Comparison of ENCODE assay signal across 25 mouse cellular contexts in genomic region chr12:3777682-3778081, GRCm38 (mm10). TPM values are rescaled to one million over a fixed set of nuclear protein-coding genes. Genes with fewer than 3 reads are reported as not detected.
DNase-seq lines count a peak whose midpoint lies in the region; ATAC-seq and TF ChIP-seq lines count a peak whose summit lies in the region.
"Had no signal": no experiment of that assay in that cellular context is flagged by ENCODE, and none has a peak within 500 bp of the region (broad histone marks: within the 10 kb centered on the region; RNA-seq: fewer than 3 reads in every experiment).

No protein-coding gene starts in this region.

- no peak overlapping the region for H3K4me2 ChIP-seq in kidney, postnatal 0 days (ENCODE audit: low read length)
- H3K4me2 ChIP-seq in liver, embryonic 16.5 days (ENCODE audit: low read depth, low read length) = no peak overlapping the region
- H3K4me2 ChIP-seq: embryonic facial prominence, embryonic 15.5 days; heart, embryonic 11.5 days; neural tube, embryonic 13.5 days; stomach, embryonic 15.5 days had no signal

- no peaks in the 10 kb centered on the region for H3K9me3 ChIP-seq in kidney, postnatal 0 days (replicated peaks; ENCODE audit: low read length)
- no peaks in the 10 kb centered on the region for H3K9me3 ChIP-seq in liver, embryonic 16.5 days (replicated peaks; ENCODE audit: control insufficient read depth, low read length)
- H3K9me3 ChIP-seq: embryonic facial prominence, embryonic 15.5 days; hindbrain, embryonic 10.5 days; limb, embryonic 10.5 days; midbrain, embryonic 10.5 days; neural tube, embryonic 13.5 days; stomach, embryonic 15.5 days had no signal

- TF ChIP-seq CTCF in kidney, adult 2 months (conservative IDR thresholded peaks at IDR 0.05; ENCODE audit: insufficient read depth, insufficient read length, low read depth, low read length) = no peak
- no peak for TF ChIP-seq CTCF in kidney, postnatal 0 days (IDR thresholded peaks at IDR 0.05; ENCODE audit: low read depth)

- no peaks in the 10 kb centered on the region for H3K36me3 ChIP-seq in kidney, adult 2 months (ENCODE audit: control insufficient read depth, insufficient read depth, low read length)
- H3K36me3 ChIP-seq in kidney, postnatal 0 days (ENCODE audit: insufficient read depth, low read length) = no peaks in the 10 kb centered on the region
- H3K36me3 ChIP-seq in liver, embryonic 16.5 days (ENCODE audit: control insufficient read depth, insufficient read depth) = no peaks in the 10 kb centered on the region
- H3K36me3 ChIP-seq: stomach, embryonic 15.5 days had no signal

- H3K4me3 ChIP-seq in kidney, adult 2 months (ENCODE audit: insufficient read depth, low read depth, low read length) = no peak overlapping the region
- H3K4me3 ChIP-seq in kidney, postnatal 0 days (replicated peaks; ENCODE audit: low read depth, low read length) = no peak overlapping the region
- H3K4me3 ChIP-seq in liver, embryonic 16.5 days (ENCODE audit: low read depth, low read length) = no peak overlapping the region
- H3K4me3 ChIP-seq: embryonic facial prominence, embryonic 15.5 days; hindbrain, embryonic 10.5 days; left cerebral cortex, adult 2 months; limb, embryonic 10.5 days; midbrain, embryonic 10.5 days; myocyte; neural tube, embryonic 13.5 days; stomach, embryonic 15.5 days had no signal

- H3K27me3 ChIP-seq in kidney, adult 2 months (replicated peaks; ENCODE audit: control insufficient read depth, insufficient read depth, low read length) = no peaks in the 10 kb centered on the region
- H3K27me3 ChIP-seq in kidney, postnatal 0 days (ENCODE audit: insufficient read depth, low read length) = no peaks in the 10 kb centered on the region
- no peaks in the 10 kb centered on the region for H3K27me3 ChIP-seq in liver, embryonic 16.5 days (ENCODE audit: control insufficient read depth, insufficient read depth, low read depth, low read length)
- H3K27me3 ChIP-seq: embryonic facial prominence, embryonic 15.5 days; neural tube, embryonic 13.5 days; stomach, embryonic 15.5 days had no signal

- H3K4me1 ChIP-seq in kidney, adult 2 months (ENCODE audit: control insufficient read depth, insufficient read depth, low read length) = peaks cover 30% of the 10 kb centered on the region
- H3K4me1 ChIP-seq in kidney, postnatal 0 days (replicated peaks; ENCODE audit: insufficient read depth, low read length) = peaks cover 37% of the 10 kb centered on the region
- peaks cover 28% of the 10 kb centered on the region for H3K4me1 ChIP-seq in liver, embryonic 16.5 days (ENCODE audit: control insufficient read depth, low read depth, low read length)

- peak overlapping the region; percentile 90 for H3K27ac ChIP-seq in kidney, adult 2 months (ENCODE audit: insufficient read depth, low read depth, low read length)
- peak overlapping the region; percentile 44; the same call in 1 of the 2 replicates for H3K27ac ChIP-seq in kidney, postnatal 0 days
- H3K27ac ChIP-seq in liver, embryonic 16.5 days (ENCODE audit: low read length) = no peak overlapping the region
- H3K27ac ChIP-seq: embryonic facial prominence, embryonic 15.5 days; hindbrain, embryonic 10.5 days; limb, embryonic 10.5 days; liver, embryonic 14.5 days; midbrain, embryonic 10.5 days; neural tube, embryonic 13.5 days; stomach, embryonic 15.5 days had no signal

- DNase-seq in kidney, adult 11 months = peak; percentile 81
- peak; percentile 90 for DNase-seq in kidney, adult 2 months
- DNase-seq in kidney, postnatal 0 days (ENCODE audit: low spot score) = no peak
- DNase-seq in heart, postnatal 25 days (ENCODE audit: low spot score) = no peak
- DNase-seq in B cell, adult 2 months = no peak
- no peak for DNase-seq in embryo, embryonic 9.5 days (ENCODE audit: extremely low spot score)
- DNase-seq: adrenal gland, postnatal 25 days; cerebellum, adult 9-10 months; gastrocnemius, postnatal 14 days; heart, adult 11 months; lung, postnatal 4 days; thymus, postnatal 36 days had no signal

- WGBS in kidney, adult 2 months = 37% methylated on average over 5 of the region's 5 CpGs
- WGBS in kidney, postnatal 0 days = 47% methylated on average over 5 of the region's 5 CpGs
- 69% methylated on average over 5 of the region's 5 CpGs for WGBS in liver, embryonic 16.5 days (ENCODE audit: insufficient replicate concordance)

- intact Hi-C loops in heart, postnatal 25 days (cut with DNase I) = no loop called here

- ATAC-seq in kidney, postnatal 0 days (replicated peaks; ENCODE audit: low FRiP score, low read depth) = peak; percentile 37
- ATAC-seq in liver, embryonic 16.5 days (ENCODE audit: low read depth) = 0 out of 2 replicates have a peak, but pooled peaks have one; percentile 12
- ATAC-seq: forebrain, embryonic 14.5 days; midbrain, embryonic 16.5 days had no signal

- no peak overlapping the region for H3K9ac ChIP-seq in kidney, postnatal 0 days (ENCODE audit: low read depth, low read length)
- H3K9ac ChIP-seq in liver, embryonic 16.5 days (ENCODE audit: low read depth, low read length) = no peak overlapping the region
- H3K9ac ChIP-seq: embryonic facial prominence, embryonic 15.5 days; liver, embryonic 14.5 days; neural tube, embryonic 13.5 days; stomach, embryonic 15.5 days had no signal

- TF ChIP-seq POLR2A in kidney, adult 2 months (IDR thresholded peaks at IDR 0.05; ENCODE audit: low read depth, low read length) = no peak

RNA-seq across cellular contexts. Expression of gene Dnmt3a, which starts 28.1 kb away (rescaled TPM):
- 11.8 and 12.9 TPM in 2 replicates for polyA plus RNA-seq in kidney, adult 2 months (2012; rRNA removed)
- 96.5 and 112 TPM in 2 replicates for polyA plus RNA-seq in kidney, postnatal 0 days (2015; fragmentation: Nextera tagmentation; extraction: Ambion mirVana)
- 16.8 and 18.2 TPM in 2 replicates for polyA plus RNA-seq in liver, embryonic 16.5 days (2015; fragmentation: Nextera tagmentation; extraction: Ambion mirVana)
- 10 to 100 TPM; 85.3 to 95.1 TPM for total RNA-seq in heart, postnatal 25 days (2021)

Comparison
In these comparisons a context has a peak if more than half of its experiments do, and no peak if none do; other contexts are left out.
1. DNase-seq: peak in kidney, adult 11 months (single experiment) and kidney, adult 2 months (single experiment); none in kidney, postnatal 0 days (single experiment), heart, postnatal 25 days (single experiment), B cell, adult 2 months (0 of 2) and embryo, embryonic 9.5 days (single experiment).